Mouse (Mus musculus): ENCODE measurements around the gene Hccs.

DNA sequence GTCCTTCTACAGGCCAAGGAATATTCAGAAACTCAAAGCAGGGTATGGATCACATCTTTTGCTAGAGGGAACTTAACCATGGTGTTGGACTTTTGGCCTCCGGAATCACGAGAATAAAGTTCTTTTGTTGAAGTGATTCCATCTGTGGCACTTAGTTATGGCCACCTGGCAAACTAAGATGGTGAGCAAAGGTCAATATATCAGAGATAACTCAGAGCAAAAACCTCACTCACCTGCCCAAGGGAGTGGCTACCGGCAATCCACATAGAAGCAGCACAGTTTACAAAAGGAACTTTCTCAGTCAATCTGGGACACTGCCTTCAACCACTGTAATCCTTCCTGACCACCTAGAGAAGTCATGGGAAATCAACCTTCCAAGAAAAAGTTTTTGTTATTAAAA lies 11.6 kb downstream of the Hccs start:
- TF ChIP-seq CTCF (IDR thresholded peaks at IDR 0.05; ENCODE audit: low read depth): no peak
- TF ChIP-seq EP300 (optimal IDR thresholded peaks at IDR 0.05): no peak

Measured in stomach, postnatal 0 days (tissue).